Mouse (Mus musculus) MEL (cell line): ENCODE data around the gene Afdn. TPM values are rescaled to one million over a fixed set of nuclear protein-coding genes. Genes with fewer than 3 reads are reported as not detected.

Source experiments
- DNase-seq: peaks from one replicate; pipeline ENCODE4 v3.0.0; 2011; ENCODE audit warnings: low read depth, low spot score
- H3K27ac ChIP-seq: 2 replicates; pipeline ENCODE4 v1.5.1; 2012; ENCODE audit warnings: low read depth, mild to moderate bottlenecking, control low read depth, low read length, moderate library complexity; ENCODE audit not compliant: control insufficient read depth
- H3K27me3 ChIP-seq, 2 experiments: fragments of 150-350 bp in 1 of 2; sonication (generic) in 1 of 2; 2 replicates each; pipeline ENCODE4 v1.6.1; 2012; ENCODE audit warnings: low read length in 2 of 2, mild to moderate bottlenecking in 2 of 2, improper control_type of control experiment in 1 of 2, moderate library complexity in 1 of 2; ENCODE audit not compliant: insufficient read depth in 2 of 2, control insufficient read depth in 1 of 2
- H3K36me3 ChIP-seq, 2 experiments: 2 replicates each; pipeline ENCODE4 v1.6.1; 2012 to 2014; ENCODE audit warnings: low read length in 2 of 2, improper control_type of control experiment in 1 of 2, inconsistent platforms in 1 of 2, mild to moderate bottlenecking in 1 of 2; ENCODE audit not compliant: insufficient read depth in 2 of 2, control insufficient read depth in 1 of 2
- H3K4me1 ChIP-seq, 2 experiments: fragments of 150-350 bp in 1 of 2; sonication (generic) in 1 of 2; 2 replicates each; pipeline ENCODE4 v1.6.1; 2012; ENCODE audit warnings: low read length in 2 of 2, improper control_type of control experiment in 1 of 2, mild to moderate bottlenecking in 1 of 2; ENCODE audit not compliant: insufficient read depth in 2 of 2, control insufficient read depth in 1 of 2
- H3K4me3 ChIP-seq, 2 experiments: fragments of 150-350 bp in 1 of 2; sonication (generic) in 1 of 2; 2 replicates each; pipeline ENCODE4 v1.5.1; 2012; ENCODE audit warnings: low read depth in 2 of 2, low read length in 2 of 2, mild to moderate bottlenecking in 2 of 2, moderate library complexity in 2 of 2, control low read depth in 1 of 2, improper control_type of control experiment in 1 of 2; ENCODE audit not compliant: control insufficient read depth in 1 of 2, insufficient read depth in 1 of 2
- H3K79me2 ChIP-seq: 2 replicates; pipeline ENCODE4 v1.6.1; 2012; ENCODE audit warnings: mild to moderate bottlenecking, low read length, moderate library complexity; ENCODE audit not compliant: control insufficient read depth, poor library complexity, insufficient read depth
- H3K9ac ChIP-seq: 2 replicates; pipeline ENCODE4 v1.6.1; 2012; ENCODE audit warnings: low read depth, mild to moderate bottlenecking, control low read depth, low read length, moderate library complexity; ENCODE audit not compliant: control insufficient read depth, poor library complexity, severe bottlenecking
- H3K9me3 ChIP-seq: fragments of 150-350 bp; sonication (generic); replicated peaks from 2 replicates; pipeline ENCODE4 v1.6.1; 2012; ENCODE audit warnings: mild to moderate bottlenecking, low read length, improper control_type of control experiment, moderate library complexity; ENCODE audit not compliant: insufficient read depth
- BHLHE40 ChIP-seq: IDR thresholded peaks from 2 replicates; pipeline ENCODE4 v1.6.1; 2012; ENCODE audit warnings: low read depth, mild to moderate bottlenecking, inconsistent platforms, low read length, improper control_type of control experiment, borderline replicate concordance
- CHD1 ChIP-seq: IDR thresholded peaks from 2 replicates; pipeline ENCODE4 v1.6.1; 2012; ENCODE audit warnings: low read depth, mild to moderate bottlenecking, inconsistent platforms, low read length, improper control_type of control experiment
- CHD2 ChIP-seq: IDR thresholded peaks from 2 replicates; pipeline ENCODE4 v1.6.1; 2011; ENCODE audit warnings: low read length, improper control_type of control experiment
- CTCF ChIP-seq, 3 experiments: IDR thresholded peaks in 2 of 3; conservative IDR thresholded peaks in 1 of 3; 2 replicates each; pipeline ENCODE4 v1.5.1; 2011 to 2012; ENCODE audit warnings: low read length in 3 of 3, low read depth in 2 of 3, mild to moderate bottlenecking in 2 of 3, improper control_type of control experiment in 1 of 3, inconsistent platforms in 1 of 3, mixed read lengths in 1 of 3, moderate library complexity in 1 of 3; ENCODE audit not compliant: control insufficient read depth in 1 of 3, insufficient read depth in 1 of 3, poor library complexity in 1 of 3, severe bottlenecking in 1 of 3
- E2F4 ChIP-seq: IDR thresholded peaks from 2 replicates; pipeline ENCODE4 v1.6.1; 2011; ENCODE audit warnings: low read depth, low read length, improper control_type of control experiment, borderline replicate concordance
- EP300 ChIP-seq, 2 experiments: IDR thresholded peaks; 2 replicates each; pipeline ENCODE4 v1.6.1; 2011; ENCODE audit warnings: improper control_type of control experiment in 2 of 2, low read length in 2 of 2, low read depth in 1 of 2, mild to moderate bottlenecking in 1 of 2
- GABPA ChIP-seq: IDR thresholded peaks from 2 replicates; pipeline ENCODE4 v1.6.1; 2012; ENCODE audit warnings: low read depth, mild to moderate bottlenecking, inconsistent platforms, low read length, improper control_type of control experiment, moderate library complexity
- GATA1 ChIP-seq: IDR thresholded peaks from 2 replicates; pipeline ENCODE4 v1.6.1; 2011; ENCODE audit warnings: low read depth, low read length, improper control_type of control experiment
- HCFC1 ChIP-seq: IDR thresholded peaks from 2 replicates; pipeline ENCODE4 v1.6.1; 2012; ENCODE audit warnings: low read depth, mild to moderate bottlenecking, inconsistent platforms, low read length, improper control_type of control experiment, moderate library complexity
- JUND ChIP-seq: IDR thresholded peaks from 2 replicates; pipeline ENCODE4 v1.6.1; 2011; ENCODE audit warnings: low read depth, mild to moderate bottlenecking, improper control_type of control experiment, low read length
- KAT2A ChIP-seq: conservative IDR thresholded peaks from 2 replicates; pipeline ENCODE4 v1.6.1; 2012; ENCODE audit warnings: low read depth, low read length, improper control_type of control experiment, inconsistent platforms
- NELFE ChIP-seq: IDR thresholded peaks from 2 replicates; pipeline ENCODE4 v1.6.1; 2011; ENCODE audit warnings: low read depth, low read length, improper control_type of control experiment
- NRF1 ChIP-seq: IDR thresholded peaks from 2 replicates; pipeline ENCODE4 v1.6.1; 2014; ENCODE audit warnings: low read depth, mild to moderate bottlenecking, inconsistent platforms, low read length, improper control_type of control experiment, moderate library complexity; ENCODE audit not compliant: poor library complexity, insufficient read depth, severe bottlenecking
- POLR2A ChIP-seq, 2 experiments: IDR thresholded peaks; 2 replicates each; pipeline ENCODE4 v1.6.1; 2011 to 2012; ENCODE audit warnings: low read length in 2 of 2, mild to moderate bottlenecking in 2 of 2, control low read depth in 1 of 2, improper control_type of control experiment in 1 of 2, low read depth in 1 of 2, moderate library complexity in 1 of 2; ENCODE audit not compliant: control insufficient read depth in 1 of 2, insufficient read depth in 1 of 2, poor library complexity in 1 of 2
- POLR2AphosphoS2 ChIP-seq: IDR thresholded peaks from 2 replicates; pipeline ENCODE4 v1.6.1; 2011; ENCODE audit warnings: low read length, improper control_type of control experiment
- RAD21 ChIP-seq: IDR thresholded peaks from 2 replicates; pipeline ENCODE4 v1.6.1; 2011; ENCODE audit warnings: mild to moderate bottlenecking, low read depth, low read length, improper control_type of control experiment
- SMC3 ChIP-seq: IDR thresholded peaks from 2 replicates; pipeline ENCODE4 v1.6.1; 2011; ENCODE audit warnings: low read depth, low read length, improper control_type of control experiment
- TAL1 ChIP-seq: IDR thresholded peaks from 2 replicates; pipeline ENCODE4 v1.6.1; 2012; ENCODE audit warnings: mild to moderate bottlenecking, inconsistent platforms, low read length, moderate library complexity, mixed read lengths
- UBTF ChIP-seq: IDR thresholded peaks from 2 replicates; pipeline ENCODE4 v1.6.1; 2012; ENCODE audit warnings: low read depth, mild to moderate bottlenecking, inconsistent platforms, low read length, improper control_type of control experiment, moderate library complexity, borderline replicate concordance; ENCODE audit not compliant: insufficient read depth
- ZC3H11A ChIP-seq: IDR thresholded peaks from 2 replicates; pipeline ENCODE4 v1.6.1; 2012; ENCODE audit warnings: low read depth, mild to moderate bottlenecking, inconsistent platforms, low read length, improper control_type of control experiment
- ZKSCAN1 ChIP-seq: IDR thresholded peaks from 2 replicates; pipeline ENCODE4 v1.6.1; 2012; ENCODE audit warnings: low read depth, mild to moderate bottlenecking, inconsistent platforms, low read length, improper control_type of control experiment, moderate library complexity
- ZNF384 ChIP-seq: IDR thresholded peaks from 2 replicates; pipeline ENCODE4 v1.6.1; 2012; ENCODE audit warnings: low read depth, mild to moderate bottlenecking, inconsistent platforms, low read length, improper control_type of control experiment
- polyA plus RNA-seq, 2 experiments: library from polyadenylated mRNA; stranded (reverse) in 1 of 2; unstranded in 1 of 2; fragments of >175 nt in 1 of 2; fragments of >200 nt in 1 of 2; gene quantifications; 2 replicates each; pipeline versions ENCODE4 v1.2.1 to v1.2.4; 2012; ENCODE audit warnings: low replicate concordance in 2 of 2, low read depth in 1 of 2; ENCODE audit not compliant: insufficient read length in 2 of 2, insufficient read depth in 1 of 2, missing spikeins in 1 of 2
- total RNA-seq: library from RNA; depleted of rRNA; stranded (reverse); fragments of 300-350 nt; gene quantifications from 2 replicates; pipeline ENCODE4 v1.2.3, GENCODE M21; 2012

The Afdn gene
- total and polyA plus RNA-seq, 3 experiments = 0.39 TPM; not detected in 1

DNA sequence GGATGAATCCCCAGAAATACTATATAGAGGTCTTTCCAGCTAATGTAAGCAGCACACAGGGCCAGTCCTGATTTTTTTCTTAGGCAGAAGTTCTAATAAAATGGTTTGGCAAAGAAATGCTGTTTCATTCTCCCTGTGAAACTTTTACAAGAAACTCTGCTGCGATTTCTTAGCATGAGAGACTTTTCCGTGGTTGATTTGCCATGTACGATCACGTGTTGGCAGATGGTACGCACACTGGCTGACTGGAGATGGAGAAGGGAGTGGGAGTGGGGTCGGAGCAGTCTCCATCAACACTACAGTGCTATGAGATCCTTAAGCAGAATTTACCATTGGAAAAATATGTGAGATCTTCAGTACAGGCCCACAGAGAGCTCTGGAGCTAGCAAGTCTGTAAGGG lies 16.1 kb upstream of the Afdn start:
- TF ChIP-seq POLR2A (IDR thresholded peaks at IDR 0.05; ENCODE audit: control insufficient read depth in 1 of 2, insufficient read depth in 1 of 2, low read depth in 1 of 2, low read length in 2 of 2, poor library complexity in 1 of 2) = no peak
- no peak for TF ChIP-seq GABPA
- Histone ChIP-seq H3K9ac (no peak overlapping the region), H3K27ac (no peak overlapping the region), H3K27me3 (no peaks in the 10 kb centered on the region), H3K4me1 (no peaks in the 10 kb centered on the region), H3K9me3 (no peaks in the 10 kb centered on the region), H3K79me2 (no peaks in the 10 kb centered on the region), H3K4me3 (no peak overlapping the region), H3K36me3 (no peaks in the 10 kb centered on the region)
- no peak for DNase-seq

DNA sequence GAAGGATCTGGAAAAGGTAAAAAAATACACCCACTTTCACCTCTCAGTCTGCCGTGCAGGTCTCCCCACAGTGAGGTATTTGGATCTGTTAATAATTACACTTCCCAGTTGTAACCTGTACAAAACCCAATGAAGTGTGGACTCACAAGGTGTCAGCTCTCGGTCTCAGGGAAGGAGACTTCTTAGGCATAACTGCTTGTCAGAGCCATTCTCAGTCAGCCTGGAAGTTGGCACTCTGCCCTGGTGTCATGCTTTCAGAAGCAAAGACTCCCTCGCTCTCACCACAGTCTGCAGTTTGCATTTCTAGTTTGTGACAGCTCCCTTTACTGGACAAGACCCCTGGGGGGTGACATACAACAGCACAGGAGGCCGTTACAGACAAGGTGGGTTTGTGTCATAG lies 15.5 kb upstream of the Afdn start:
- H3K4me1 ChIP-seq = no peaks in the 10 kb centered on the region
- no peak overlapping the region for H3K4me3 ChIP-seq
- no peaks in the 10 kb centered on the region for H3K79me2 ChIP-seq
- no peak overlapping the region for H3K9ac ChIP-seq
- no peak overlapping the region for H3K27ac ChIP-seq
- no peaks in the 10 kb centered on the region for H3K27me3 ChIP-seq
- no peak for DNase-seq
- TF ChIP-seq CHD2 (no peak), ZC3H11A (no peak), TAL1 (no peak), EP300 (IDR thresholded peaks at IDR 0.05; ENCODE audit: low read depth in 1 of 2, low read length in 2 of 2) (no peak), GATA1 (no peak), HCFC1 (no peak), RAD21 (no peak), NELFE (no peak), E2F4 (no peak), UBTF (no peak), POLR2A (IDR thresholded peaks at IDR 0.05; ENCODE audit: control insufficient read depth in 1 of 2, insufficient read depth in 1 of 2, low read depth in 1 of 2, low read length in 2 of 2, poor library complexity in 1 of 2) (no peak), POLR2AphosphoS2 (no peak), JUND (no peak)
- H3K9me3 ChIP-seq = no peaks in the 10 kb centered on the region
- no peaks in the 10 kb centered on the region for H3K36me3 ChIP-seq

DNA sequence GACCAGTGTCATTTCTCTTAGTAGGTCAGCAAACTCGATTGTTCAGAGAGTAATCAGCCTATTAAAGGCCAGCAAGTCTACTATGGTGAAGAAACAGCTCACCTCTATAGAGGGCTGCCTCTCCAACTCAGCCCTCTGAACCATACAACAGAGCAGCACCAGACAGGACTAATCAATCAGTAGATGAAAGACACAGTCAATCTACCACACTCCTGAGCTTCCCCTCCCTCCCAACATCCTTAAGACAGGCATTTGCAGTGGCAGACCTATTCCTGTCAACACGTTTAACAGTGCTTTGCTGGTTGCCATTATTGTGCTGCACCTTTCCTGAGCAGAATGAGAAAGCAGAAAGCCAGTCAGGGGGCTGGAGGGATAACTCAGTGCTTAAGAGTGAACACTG lies 15.0 kb upstream of the Afdn start:
- Histone ChIP-seq H3K79me2 (no peaks in the 10 kb centered on the region), H3K27me3 (no peaks in the 10 kb centered on the region), H3K27ac (no peak overlapping the region), H3K9me3 (no peaks in the 10 kb centered on the region), H3K36me3 (no peaks in the 10 kb centered on the region), H3K4me1 (no peaks in the 10 kb centered on the region), H3K9ac (no peak overlapping the region), H3K4me3 (no peak overlapping the region)
- no peak for DNase-seq
- TF ChIP-seq ZC3H11A (no peak), RAD21 (no peak), CTCF (IDR thresholded peaks at IDR 0.05 in 2 of 3, conservative IDR thresholded peaks at IDR 0.05 in 1 of 3; ENCODE audit: control insufficient read depth in 1 of 3, insufficient read depth in 1 of 3, low read depth in 2 of 3, low read length in 3 of 3, poor library complexity in 1 of 3, severe bottlenecking in 1 of 3) (no peak), KAT2A (no peak), NELFE (no peak), SMC3 (no peak), TAL1 (no peak), ZNF384 (no peak), POLR2A (IDR thresholded peaks at IDR 0.05; ENCODE audit: control insufficient read depth in 1 of 2, insufficient read depth in 1 of 2, low read depth in 1 of 2, low read length in 2 of 2, poor library complexity in 1 of 2) (no peak), ZKSCAN1 (no peak), GABPA (no peak), CHD1 (no peak), POLR2AphosphoS2 (no peak), NRF1 (no peak), BHLHE40 (no peak)
